Mouse (Mus musculus): Measurements from ENCODE around the gene Adat3. TPM values are rescaled to one million over a fixed set of nuclear protein-coding genes. Genes with fewer than 3 reads are reported as not detected.
"Not testable (repeated sequence)": the region's sequence is repeated elsewhere in the genome, so short reads cannot be mapped to it uniquely, and the experiment has no call there.

Adat3 gene
- total RNA-seq, 2 experiments from 2014 or later = 3.9 to 5.1 TPM

DNA sequence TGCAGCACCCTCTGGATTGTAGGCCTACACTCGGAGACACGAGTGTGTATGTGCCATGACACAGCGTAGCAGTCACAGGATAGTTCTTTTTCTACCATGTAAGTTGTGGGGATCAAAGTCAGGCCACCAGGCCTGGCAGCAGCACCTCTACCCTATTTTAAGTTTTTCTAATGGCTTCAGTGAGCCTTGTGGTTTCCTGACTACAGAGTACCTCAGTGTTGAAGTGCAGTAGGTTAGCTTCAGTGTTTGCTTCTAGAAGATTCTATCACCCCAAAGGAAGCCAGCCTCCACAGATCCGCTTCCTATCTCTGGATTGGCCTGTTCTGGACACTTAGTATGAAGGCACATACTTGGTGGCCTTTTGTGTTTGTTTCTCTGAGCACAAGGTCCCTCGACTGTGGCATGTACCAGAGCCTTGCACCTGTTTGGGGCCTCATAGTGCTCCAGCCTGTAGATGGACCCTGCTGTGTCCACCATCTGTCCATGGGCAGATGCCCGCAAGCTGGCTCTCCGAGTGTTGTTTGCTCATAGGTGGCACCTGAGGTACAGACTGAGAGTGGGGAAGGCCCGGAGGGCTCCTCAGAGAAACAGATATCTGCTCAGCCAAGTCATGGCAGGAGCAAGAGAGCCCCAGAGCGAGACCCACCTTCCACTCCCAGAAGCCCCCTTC is 7.6 kb downstream of the Adat3 start:
- no peak for DNase-seq

DNA sequence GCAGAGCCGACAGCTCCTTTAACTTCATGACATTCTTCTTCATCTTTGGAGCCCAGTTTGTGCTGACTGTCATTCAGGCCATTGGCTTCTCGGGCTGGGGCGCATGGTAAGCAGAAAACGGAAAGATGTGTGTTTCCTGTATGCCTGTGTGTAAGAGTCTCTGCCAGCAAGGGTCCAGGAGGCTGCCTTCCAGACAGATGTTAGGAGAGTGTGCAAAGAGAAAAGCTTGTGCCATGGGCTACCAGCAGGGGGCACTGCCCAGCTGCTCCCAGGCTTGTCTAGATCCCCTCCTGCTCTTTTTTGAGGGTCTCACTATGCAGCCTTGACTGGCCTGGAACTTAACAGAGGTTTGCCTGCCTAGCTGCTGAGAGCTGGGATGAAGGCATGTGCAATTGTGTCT is 8.3 kb downstream of the Adat3 start:
- peak; percentile 71 for DNase-seq

DNA sequence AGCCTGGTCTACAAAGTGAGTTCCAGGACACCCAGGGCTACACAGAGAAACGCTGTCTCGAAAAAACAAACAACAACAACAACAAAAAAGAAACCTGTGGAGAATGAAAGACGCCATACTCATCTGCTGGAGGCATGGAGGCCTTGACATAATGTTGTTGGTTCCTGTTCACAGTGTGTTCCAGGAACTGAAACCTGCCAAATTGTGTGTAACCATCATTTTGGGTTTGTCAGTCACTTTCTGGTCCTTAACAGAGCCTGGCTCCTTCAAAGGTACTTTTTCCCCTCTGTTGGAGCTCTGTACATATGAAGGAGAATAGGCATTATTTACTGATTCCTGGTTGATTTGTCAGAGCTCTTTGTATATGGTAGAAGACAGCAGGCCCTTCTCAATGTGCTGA is 9.2 kb downstream of the Adat3 start:
- no peak for DNase-seq

DNA sequence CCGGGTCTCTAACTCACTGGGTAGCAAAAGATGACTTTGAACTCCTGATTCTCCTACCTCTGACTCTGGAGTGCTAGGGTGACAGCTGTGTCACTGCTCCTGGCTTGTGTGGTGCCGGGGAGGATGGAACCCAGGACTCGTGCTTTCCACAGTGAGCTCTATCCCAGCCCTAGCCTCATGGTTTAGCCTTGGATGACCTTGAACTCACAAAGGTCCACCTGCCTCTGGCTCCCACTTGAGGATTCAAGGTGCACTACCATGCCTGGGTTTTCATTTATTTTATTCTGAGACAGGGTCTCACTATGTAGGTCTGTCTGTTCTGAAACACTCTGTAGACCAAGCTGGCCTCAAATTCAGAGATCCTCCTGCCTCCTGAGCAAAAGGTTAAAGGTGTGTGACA is 11.1 kb downstream of the Adat3 start:
- no peak for DNase-seq

DNA sequence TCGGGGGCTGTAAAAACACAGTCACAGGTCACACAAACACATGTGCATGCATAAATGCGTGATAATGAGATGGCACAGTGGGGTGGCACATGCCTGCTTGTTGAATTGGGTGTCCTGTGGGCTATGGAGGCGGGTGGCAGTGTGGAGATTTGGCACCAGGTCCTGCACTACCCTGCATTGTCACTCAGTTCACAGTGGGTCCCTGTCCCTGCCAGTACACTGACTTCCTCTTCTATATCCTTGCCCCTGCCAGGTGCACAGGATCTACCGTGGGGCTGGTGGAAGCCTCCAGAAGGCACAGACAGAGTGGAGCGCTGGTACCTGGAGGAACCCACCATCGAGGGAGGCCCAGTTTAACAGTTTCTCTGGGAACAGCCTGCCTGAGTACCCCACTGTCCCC is 11.7 kb downstream of the Adat3 start:
- DNase-seq = no peak

DNA sequence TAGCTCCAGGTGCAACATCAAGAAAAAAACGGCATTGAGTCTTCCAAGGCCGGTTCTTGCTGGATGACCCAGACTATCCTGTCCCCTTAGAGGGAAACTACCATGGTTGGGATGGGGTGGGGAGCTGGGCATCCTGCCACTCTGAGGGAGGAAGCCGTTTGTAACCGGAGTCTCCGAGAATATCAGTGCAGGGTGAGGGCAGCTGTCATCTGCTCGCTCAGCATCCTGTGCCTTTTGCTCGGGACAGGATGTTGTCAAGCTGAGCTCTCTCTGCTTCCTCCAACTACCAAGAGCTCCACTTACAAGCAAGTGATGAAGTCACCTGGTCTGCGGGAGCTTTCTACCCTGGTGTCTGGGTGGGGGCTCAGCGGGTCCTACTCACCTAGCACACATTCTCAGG is 15.5 kb downstream of the Adat3 start:
- peak; percentile 43 for DNase-seq

DNA sequence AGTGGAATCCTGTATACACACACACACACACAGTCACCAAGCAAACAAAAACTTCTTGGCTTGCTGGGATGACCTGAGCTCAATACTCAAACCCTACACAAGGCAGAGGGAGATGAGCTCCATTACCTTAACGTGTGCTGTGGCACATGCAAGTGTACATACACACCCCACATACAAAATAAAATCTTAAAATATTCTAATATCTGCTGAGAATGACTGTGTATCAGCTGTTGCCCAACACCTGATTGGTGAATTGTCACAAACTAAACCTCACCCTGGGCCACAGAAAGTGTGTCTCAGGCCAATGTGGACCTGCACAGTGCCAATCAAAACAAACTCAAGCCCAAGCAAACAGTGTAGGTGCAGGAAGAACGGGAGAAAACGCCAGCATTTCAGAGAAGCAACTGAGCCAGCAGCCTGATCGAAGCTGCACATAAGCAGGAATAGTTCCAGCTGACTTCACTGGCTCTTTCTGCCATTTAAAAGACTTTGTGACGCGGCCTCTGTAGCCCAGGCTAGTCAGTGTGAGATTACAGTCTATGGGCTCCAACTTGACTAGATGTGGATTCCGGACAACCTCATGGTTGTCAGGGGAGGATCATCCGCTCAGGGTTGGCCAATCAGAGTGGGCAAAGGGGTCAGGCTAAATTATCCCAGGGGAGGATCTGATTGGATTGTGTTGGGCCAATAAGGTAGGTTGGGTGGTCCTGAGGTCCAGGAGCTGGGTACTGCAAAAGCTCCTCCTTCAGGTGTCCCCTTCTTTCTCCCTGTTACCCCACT is 17.0 kb downstream of the Adat3 start:
- DNase-seq = no peak

DNA sequence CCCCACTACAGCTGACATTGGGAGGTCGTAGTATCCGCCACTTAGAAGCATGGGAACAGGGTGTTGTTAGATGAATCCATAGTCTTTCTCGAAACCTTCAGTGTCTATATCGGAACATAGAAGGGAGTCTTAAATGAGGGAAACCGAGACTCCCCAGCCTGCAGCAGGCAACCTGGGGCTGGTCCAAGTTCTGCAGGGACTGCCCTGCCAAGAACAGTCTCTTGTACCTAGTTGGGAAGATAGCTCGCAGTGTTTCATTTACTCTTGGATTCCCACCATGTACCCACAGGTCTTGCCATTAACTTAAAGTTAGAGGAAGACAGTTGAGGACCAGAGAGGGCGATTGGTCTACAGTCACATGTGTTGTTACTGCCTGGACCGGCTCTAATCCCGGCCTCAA is 17.7 kb downstream of the Adat3 start:
- DNase-seq = no peak

DNA sequence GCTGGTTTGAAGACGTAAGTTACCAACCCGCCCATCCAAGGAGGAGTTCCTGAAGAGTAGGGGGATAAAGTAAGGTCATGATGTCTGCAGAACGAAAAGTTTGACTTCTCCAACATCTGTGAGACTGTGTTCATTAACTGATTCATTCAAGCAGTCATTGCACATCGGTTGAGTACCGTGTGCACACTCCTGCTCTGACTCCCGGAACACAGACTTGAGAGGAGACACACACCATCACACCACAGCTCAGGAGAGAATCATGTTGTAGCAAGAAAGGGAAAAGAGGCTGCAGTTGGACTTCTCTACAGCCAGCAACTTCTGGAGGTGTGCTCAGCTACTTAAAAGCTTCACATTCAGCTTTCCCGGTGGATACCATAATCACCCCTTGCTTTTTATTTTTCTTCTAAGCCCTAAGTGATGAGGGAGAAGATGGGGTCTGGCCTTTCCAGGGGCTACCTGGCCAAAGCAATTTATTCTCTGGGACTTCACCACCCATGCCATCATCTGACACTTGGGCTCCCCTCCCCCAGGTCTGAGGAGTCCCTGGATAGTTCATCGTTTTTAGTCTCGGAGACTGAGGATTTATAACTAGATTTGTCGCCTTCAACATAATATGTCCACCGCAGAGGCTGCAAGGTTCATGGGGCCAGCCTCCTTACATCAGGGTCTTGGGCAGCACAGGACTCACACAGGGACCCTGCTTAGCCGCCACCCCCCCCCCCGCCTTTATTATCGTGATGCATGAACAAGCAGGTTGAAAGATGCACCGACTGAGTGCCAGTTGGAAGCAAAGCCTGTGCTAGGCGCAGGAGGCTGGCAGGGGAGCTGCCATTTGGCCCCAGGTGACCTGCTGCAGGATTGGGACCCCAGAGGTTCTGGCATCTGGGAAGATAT is 18.4 kb downstream of the Adat3 start:
- DNase-seq = no peak

DNA sequence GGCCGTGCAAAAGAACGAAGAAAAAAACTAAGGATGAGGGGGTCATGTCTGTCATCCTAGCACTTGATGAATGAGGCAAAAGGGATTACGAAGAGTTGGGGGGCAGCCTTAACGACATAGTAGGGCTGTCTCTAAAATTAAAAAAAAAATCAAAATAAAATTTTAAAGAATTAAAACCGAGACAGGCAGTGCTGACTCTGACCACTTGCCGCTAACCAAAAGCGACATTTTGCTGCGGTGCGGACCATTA is 18.9 kb downstream of the Adat3 start:
- DNase-seq = no peak

DNA sequence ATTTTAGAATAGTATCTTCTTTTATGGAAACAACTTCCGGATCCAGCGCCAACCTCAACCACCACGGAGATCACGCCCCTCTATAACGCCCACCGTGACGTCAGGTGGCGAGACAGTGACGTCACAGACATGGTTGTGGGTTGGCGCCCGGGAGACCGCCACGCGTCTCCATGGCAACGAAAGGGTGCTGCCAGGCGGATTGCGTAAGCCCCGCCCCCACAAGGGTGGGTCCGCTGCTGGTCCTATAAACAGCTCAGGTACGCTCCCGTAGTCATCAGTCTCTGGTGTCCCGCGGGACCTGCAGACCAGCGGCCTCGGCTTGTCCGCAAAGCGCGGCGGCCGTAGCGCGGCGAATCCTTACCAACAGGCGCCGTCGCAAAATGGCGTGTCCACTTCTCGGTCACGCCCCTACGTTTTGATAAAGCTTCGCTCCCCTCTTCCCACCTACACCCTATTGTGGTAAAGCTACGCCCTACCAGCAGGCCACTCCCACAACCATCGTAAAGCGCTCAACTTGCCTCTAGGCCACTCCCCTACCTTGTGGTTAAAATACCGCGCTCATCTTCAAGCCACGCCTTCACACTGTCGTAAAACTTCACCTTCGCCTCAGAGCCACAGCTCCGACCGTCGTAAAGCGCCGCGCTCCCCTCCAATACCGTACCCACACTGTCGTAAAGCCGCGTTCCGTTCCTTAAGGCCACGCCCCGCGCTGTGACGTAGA is 19.4 kb downstream of the Adat3 start:
- peak; percentile 99 for DNase-seq

DNA sequence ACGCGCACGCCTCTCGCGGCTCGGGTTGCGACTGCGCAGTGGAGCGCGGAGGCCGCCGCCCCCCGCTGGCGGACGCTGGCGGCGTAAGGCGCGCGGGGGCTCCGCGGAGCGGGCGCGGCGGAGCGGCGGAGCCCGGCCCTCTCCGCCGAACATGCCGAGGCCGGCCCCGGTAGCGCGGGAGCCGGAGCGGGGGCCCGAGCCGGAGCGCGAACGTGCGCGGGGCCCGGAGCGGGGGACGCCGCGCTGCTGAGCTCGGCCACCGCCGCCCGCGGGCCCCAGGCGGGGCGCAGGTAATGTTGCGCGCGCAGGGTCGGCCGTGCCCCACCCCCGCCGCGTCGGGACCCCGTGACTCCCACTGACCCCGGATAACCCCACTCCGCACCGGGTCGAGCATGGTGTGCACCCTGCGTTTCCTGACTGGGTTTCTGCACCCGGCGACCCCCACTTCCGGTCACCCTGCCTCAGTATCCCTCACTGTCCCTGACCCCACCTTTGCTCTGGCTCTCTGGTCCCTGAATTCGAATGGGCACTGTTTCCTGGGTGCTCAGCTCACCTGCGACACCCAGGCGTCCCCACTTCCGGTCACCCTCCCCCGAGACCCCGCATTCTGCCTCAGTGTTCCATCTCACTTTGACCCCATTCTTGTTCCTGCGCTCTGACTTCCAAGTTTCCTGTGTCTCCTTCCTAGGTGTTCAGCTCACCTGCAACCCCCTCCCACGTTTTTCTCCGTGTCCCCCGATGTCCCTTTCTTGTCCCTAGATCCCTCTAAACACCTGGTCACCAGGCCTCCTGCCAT is 20.2 kb downstream of the Adat3 start, which contains the start of gene Csnk1g2:
TSS of gene Csnk1g2 (plus strand) at position 178 of the 796 bp plus-strand sequence.
- peak; percentile 69 for DNase-seq

DNA sequence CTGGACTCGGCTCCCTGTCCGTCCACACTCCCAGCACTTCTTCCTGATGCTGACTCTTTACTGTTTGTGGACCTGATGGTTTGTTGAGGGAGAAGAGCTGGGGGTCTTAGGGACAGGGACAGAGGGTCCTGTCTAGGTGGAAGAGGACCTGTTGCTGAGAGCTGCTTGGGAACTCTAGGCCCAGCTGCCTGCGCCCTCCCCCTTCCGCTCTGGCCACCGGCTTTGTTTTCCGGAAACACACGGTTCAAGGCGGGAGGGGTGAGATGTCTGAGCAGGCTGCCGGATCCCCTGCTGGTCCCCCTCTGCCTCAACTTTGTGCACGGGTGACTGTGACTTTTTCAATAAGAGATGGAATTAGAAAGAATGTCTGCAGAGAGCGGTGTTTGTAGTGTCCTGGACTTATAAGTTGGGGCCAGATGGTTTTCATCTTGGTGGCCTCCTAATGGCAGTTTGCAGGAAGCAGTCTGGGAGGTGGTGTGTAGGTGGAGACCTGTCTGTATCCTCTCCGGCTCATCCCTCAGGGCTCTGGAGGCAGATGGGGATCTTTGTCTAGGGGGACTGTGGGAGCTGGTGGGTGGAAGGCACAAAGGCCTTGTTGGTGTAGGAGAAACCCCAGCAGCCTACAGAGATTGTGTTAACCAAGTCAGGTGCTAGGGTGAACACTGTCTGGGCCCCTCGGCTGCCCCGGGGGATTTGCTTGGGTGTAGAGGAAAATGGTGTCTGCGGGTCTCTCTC is 20.9 kb downstream of the Adat3 start:
- peak; percentile 73 for DNase-seq

DNA sequence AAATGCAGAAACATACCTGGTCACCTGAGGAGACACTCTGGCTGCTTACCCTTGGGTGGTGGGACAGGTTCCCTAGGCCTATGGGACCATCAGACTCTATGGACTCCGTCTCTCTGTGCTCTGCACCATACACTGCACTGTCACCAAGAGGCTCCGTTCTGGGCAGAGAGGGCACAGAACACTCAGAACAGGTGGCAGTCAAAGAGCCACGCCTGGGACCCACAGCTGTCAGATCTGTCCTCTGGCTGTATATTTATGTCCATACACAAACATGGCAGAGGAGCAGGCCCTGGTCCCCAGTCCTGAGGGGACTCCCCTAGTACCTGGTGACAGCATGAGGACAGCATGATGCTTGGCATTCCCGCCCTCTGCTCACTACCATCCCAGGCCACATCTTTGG is 23.1 kb downstream of the Adat3 start:
- DNase-seq = no peak

DNA sequence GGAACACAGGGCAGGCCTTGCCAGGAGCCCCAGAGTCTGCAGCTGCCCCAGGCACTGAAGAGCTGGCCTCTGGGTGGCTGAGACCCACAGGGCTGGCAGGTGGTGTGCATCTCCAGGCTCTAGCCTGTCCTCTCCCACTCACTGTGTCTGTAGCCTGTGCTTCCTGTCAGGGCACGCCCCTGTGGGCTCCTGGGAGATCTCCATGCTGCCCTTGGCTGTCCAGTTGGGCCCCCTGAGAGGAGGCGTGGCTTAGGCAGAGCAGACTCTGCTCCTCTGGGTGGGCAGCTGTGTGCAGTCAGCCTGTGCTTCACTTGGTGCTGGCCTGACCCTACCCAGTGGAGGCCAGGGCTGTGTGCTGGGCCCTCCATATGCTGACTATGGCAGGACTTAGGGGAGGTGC is 25.0 kb downstream of the Adat3 start:
- DNase-seq = peak; percentile 70

DNA sequence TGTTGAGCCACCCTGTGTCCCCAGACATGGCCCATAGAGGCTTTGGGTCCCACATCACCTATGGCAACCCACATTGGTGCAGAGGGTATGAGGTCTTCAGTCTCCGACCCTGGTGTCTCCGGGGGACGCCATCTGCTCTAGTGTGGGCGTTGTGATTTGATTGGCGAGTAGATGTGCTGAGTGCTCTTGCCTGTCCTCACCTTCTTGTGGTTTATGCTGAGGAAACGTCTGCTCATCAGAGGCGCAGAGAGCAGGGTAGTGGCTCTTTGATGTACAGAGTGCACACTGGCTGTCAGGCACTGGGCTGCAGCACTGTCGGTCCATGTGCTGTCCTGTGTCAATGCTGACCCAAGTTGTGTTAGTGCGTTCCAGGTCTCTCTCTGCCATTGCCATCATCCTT is 26.2 kb downstream of the Adat3 start:
- DNase-seq = no peak

DNA sequence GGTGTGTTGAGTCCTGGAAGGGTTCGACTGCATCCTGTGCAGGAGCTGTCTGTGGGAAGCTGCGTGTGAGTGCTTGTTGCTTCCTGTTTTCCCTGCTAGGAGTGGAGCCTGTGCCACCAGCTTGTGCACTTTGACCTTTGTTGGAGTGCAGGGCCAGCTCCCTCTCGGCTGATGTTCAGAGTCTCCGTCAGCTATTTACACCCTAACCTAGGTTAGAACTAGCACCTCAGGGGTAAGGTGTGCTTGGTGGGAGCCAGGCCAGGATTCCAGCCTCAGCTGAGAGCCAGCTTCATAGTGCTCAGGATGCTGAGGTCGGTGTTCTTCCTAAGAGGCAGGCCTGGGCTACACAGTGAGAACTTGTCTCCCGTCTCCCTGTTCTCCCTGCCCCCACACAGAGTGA is 32.7 kb downstream of the Adat3 start:
- DNase-seq = no peak

DNA sequence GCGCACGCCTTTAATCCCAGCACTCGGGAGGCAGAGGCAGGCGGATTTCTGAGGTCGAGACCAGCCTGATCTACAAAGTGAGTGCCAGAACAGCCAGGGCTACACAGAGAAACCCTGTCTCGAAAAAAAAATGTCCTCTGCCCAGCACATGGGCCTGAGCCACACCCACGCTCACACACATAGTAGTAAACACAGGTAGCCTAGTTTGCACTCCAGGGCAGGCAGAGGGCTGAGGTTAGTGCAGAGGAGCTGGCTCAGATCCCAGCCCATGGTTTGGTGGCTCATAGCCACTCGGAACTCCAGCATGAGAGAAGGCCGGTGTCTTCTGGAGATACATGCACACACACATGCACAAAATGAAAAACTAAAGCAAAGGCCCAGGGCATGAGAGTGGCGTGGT is 44.3 kb downstream of the Adat3 start:
- no peak for DNase-seq

DNA sequence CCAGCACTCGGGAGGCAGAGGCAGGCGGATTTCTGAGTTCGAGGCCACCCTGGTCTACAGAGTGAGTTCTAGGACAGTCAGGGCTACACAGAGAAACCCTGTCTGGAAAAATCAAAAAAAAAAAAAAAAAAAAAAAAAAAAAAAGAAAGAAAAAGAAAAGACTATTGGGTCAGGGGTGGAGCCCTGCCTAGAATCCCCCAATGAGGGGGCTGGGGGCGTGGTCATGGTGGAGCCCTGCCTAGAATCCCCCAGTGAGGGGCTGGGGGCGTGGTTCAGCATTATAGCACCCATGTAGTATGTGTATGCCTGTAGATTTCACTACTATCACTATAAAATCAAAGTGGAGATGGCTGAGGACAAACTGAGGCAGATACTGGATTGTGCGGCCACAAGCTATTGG is 47.2 kb downstream of the Adat3 start:
- DNase-seq = not testable (repeated sequence)

DNA sequence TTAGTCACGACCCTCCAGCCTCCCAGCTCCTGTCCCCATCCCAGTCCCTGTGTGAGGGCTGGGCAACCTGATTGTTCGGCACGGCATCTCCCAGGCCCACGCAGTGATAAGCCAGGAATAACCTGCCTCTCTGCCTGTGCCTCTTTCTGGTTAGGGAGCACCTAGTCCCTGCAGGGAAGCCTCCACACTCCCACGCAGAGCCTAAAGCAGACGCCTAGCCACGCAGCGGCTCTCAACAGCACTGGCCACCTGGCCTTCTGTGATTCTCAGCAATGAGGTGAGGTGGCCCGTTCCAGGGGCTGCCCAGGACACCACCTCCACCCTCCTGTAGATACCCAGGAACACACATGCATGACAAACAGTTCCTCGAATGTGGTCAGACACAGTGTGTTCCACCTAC is 47.7 kb downstream of the Adat3 start:
- DNase-seq = no peak

DNA sequence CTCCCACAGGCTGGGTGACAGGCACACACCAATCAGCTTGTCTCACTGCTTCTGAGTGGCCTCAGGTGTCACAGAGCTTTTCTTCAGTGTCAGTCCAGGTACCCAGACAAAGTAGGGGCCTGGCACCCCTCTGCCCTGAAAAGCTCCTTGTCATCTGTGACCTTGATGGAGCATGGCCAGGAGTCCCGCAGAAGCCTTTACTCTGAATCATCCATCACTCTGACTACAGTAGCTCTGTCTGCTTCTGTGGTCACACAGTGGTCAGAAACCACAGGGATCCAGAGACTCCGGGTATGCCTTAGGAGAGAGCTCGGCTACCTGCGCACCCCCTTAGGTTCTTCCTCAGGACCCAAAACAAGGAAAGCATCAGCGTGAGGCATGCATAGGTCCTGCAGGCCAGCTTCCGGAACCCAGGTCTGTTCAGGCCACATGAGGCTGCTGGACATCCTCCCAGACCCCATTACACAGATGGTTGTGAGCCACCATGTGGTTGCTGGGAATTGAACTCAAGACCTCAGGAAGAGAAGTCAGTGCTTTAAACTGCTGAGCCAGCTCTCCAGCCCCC is 50.6 kb downstream of the Adat3 start:
- no peak for DNase-seq

Measured in adrenal gland, postnatal 10 days (tissue).